ENCODE assay signal across 19 mouse cellular contexts in genomic region chr17:56930026-56930425, GRCm38 (mm10). TPM values are rescaled to one million over a fixed set of nuclear protein-coding genes. Genes with fewer than 3 reads are reported as not detected.
DNase-seq lines count a peak whose midpoint lies in the region; ATAC-seq and TF ChIP-seq lines count a peak whose summit lies in the region.
"Had no signal": no experiment of that assay in that cellular context is flagged by ENCODE, and none has a peak within 500 bp of the region (broad histone marks: within the 10 kb centered on the region; RNA-seq: fewer than 3 reads in every experiment).

No protein-coding gene starts in this region.

- 0 out of 2 replicates have a peak, but pooled peaks have one; percentile 18 for ATAC-seq in lung, postnatal 0 days
- 0 out of 2 replicates have a peak, but pooled peaks have one; percentile 47 for ATAC-seq in liver, embryonic 13.5 days (ENCODE audit: low read depth)
- peak; percentile 24; the same call in 1 of the 2 replicates for ATAC-seq in neutrophil, adult 5-6 weeks (ENCODE audit: extremely low read depth, insufficient number of reproducible peaks, low FRiP score, poor library complexity, severe bottlenecking)

- H3K36me3 ChIP-seq in lung, postnatal 0 days (ENCODE audit: insufficient read depth, low read length), result no peaks in the 10 kb centered on the region
- peaks cover 16% of the 10 kb centered on the region for H3K36me3 ChIP-seq in liver, embryonic 13.5 days
- H3K36me3 ChIP-seq in forebrain, embryonic 10.5 days (replicated peaks), result peaks cover 83% of the 10 kb centered on the region

- H3K4me3 ChIP-seq in lung, postnatal 0 days (ENCODE audit: low read depth, low read length), result no peak overlapping the region
- no peak overlapping the region for H3K4me3 ChIP-seq in liver, embryonic 13.5 days (replicated peaks)
- no peak overlapping the region for H3K4me3 ChIP-seq in forebrain, embryonic 10.5 days
- H3K4me3 ChIP-seq: heart, adult 2 months; lung, embryonic 15.5 days had no signal

- no peak overlapping the region for H3K4me2 ChIP-seq in lung, postnatal 0 days (replicated peaks; ENCODE audit: low read depth, low read length)
- H3K4me2 ChIP-seq in liver, embryonic 13.5 days, result no peak overlapping the region
- H3K4me2 ChIP-seq: lung, embryonic 15.5 days had no signal

- no peak overlapping the region for H3K27ac ChIP-seq in lung, postnatal 0 days (ENCODE audit: low read length)
- 0 out of 2 replicates have a peak overlapping the region, but pooled peaks have one; percentile 23 for H3K27ac ChIP-seq in liver, embryonic 13.5 days
- no peak overlapping the region for H3K27ac ChIP-seq in forebrain, embryonic 10.5 days
- H3K27ac ChIP-seq: heart, adult 2 months; lung, embryonic 15.5 days had no signal

- no peaks in the 10 kb centered on the region for H3K27me3 ChIP-seq in lung, postnatal 0 days (replicated peaks; ENCODE audit: insufficient read depth, low read length)
- no peaks in the 10 kb centered on the region for H3K27me3 ChIP-seq in liver, embryonic 13.5 days
- H3K27me3 ChIP-seq in forebrain, embryonic 10.5 days (ENCODE audit: poor library complexity, severe bottlenecking), result no peaks in the 10 kb centered on the region
- H3K27me3 ChIP-seq: lung, embryonic 15.5 days had no signal

- WGBS in lung, postnatal 0 days, result 53% methylated on average over 8 of the region's 8 CpGs
- 33% methylated on average over 8 of the region's 8 CpGs for WGBS in liver, embryonic 13.5 days (ENCODE audit: insufficient replicate concordance)
- 90% methylated on average over 8 of the region's 8 CpGs for WGBS in forebrain, embryonic 10.5 days

- no peaks in the 10 kb centered on the region for H3K9me3 ChIP-seq in lung, postnatal 0 days (ENCODE audit: low read length)
- no peaks in the 10 kb centered on the region for H3K9me3 ChIP-seq in liver, embryonic 13.5 days (replicated peaks)
- H3K9me3 ChIP-seq in forebrain, embryonic 10.5 days, result no peaks in the 10 kb centered on the region
- H3K9me3 ChIP-seq: G1E; lung, embryonic 15.5 days had no signal

- DNase-seq in adrenal gland, adult 8-10 months, result peak; percentile 27
- DNase-seq in adrenal gland, adult 18-20 months (ENCODE audit: low spot score in 2 of 2), result no peak
- DNase-seq in lung, postnatal 0 days (ENCODE audit: low spot score), result peak; percentile 22
- DNase-seq in lung, postnatal 14 days, result no peak
- no peak for DNase-seq in liver, embryonic 13.5 days
- DNase-seq in forebrain, embryonic 10.5 days (ENCODE audit: extremely low spot score, low spot score), result no peak
- no peak for DNase-seq in thymus, postnatal 0 days (ENCODE audit: low spot score)
- DNase-seq: cerebellum, postnatal 36 days; heart, adult 2 months; heart, postnatal 4 days; spleen, adult 18-20 months had no signal

- H3K4me1 ChIP-seq in lung, postnatal 0 days (ENCODE audit: insufficient read depth, low read depth, low read length), result peaks cover 3% of the 10 kb centered on the region; the same call in 1 of the 2 replicates
- peaks cover 73% of the 10 kb centered on the region for H3K4me1 ChIP-seq in liver, embryonic 13.5 days (replicated peaks)
- H3K4me1 ChIP-seq in forebrain, embryonic 10.5 days, result peaks cover 45% of the 10 kb centered on the region

- no peak for TF ChIP-seq CTCF in lung, postnatal 0 days (IDR thresholded peaks at IDR 0.05)

- TF ChIP-seq EP300 in lung, postnatal 0 days (IDR thresholded peaks at IDR 0.05), result no peak

- no peak overlapping the region for H3K9ac ChIP-seq in lung, postnatal 0 days (replicated peaks; ENCODE audit: low read depth)
- H3K9ac ChIP-seq in liver, embryonic 13.5 days, result peak overlapping the region; percentile 17; the same call in 1 of the 2 replicates
- H3K9ac ChIP-seq: lung, embryonic 15.5 days had no signal

RNA-seq across cellular contexts. Expression of gene Mllt1, which starts 5.2 kb away (rescaled TPM):
- 10 to 100 TPM; 29.0 to 38.7 (median 36.0) TPM for total RNA-seq in adrenal gland, adult 8-10 months (2022)
- total RNA-seq in adrenal gland, adult 18-20 months (2021), result 10 to 100 TPM; 31.1 to 32.4 TPM
- 17.7 TPM in 2 replicates for polyA plus RNA-seq in lung, postnatal 0 days (2015; fragmentation: Nextera tagmentation; extraction: Ambion mirVana)
- 11.0 and 12.1 TPM in 2 replicates for polyA plus RNA-seq in liver, embryonic 13.5 days (2015; fragmentation: Nextera tagmentation; extraction: Ambion mirVana)
- 13.0 and 13.8 TPM in 2 replicates for total RNA-seq in neutrophil, adult 5-6 weeks (2017)
- polyA plus RNA-seq in forebrain, embryonic 10.5 days (2016; fragmentation: Nextera tagmentation; extraction: Ambion mirVana), result 72.7 and 74.6 TPM in 2 replicates
- polyA plus RNA-seq in thymus, postnatal 0 days (2015; fragmentation: Nextera tagmentation; extraction: Ambion mirVana), result 24.2 and 26.6 TPM in 2 replicates

RNA-seq across cellular contexts. Expression of gene Acer1, which starts 51.9 kb away (rescaled TPM):
- total RNA-seq in adrenal gland, adult 8-10 months (2022), result under 1 TPM in 2 of 4 experiments, not detected in 2; 0.20 to 0.24 TPM
- under 1 TPM in 1 of 2 experiments, not detected in 1; 0.13 TPM for total RNA-seq in adrenal gland, adult 18-20 months (2021)
- not detected in 2 replicates for polyA plus RNA-seq in lung, postnatal 0 days (2015; fragmentation: Nextera tagmentation; extraction: Ambion mirVana)
- not detected in 2 replicates for polyA plus RNA-seq in liver, embryonic 13.5 days (2015; fragmentation: Nextera tagmentation; extraction: Ambion mirVana)
- not detected in 2 replicates for total RNA-seq in neutrophil, adult 5-6 weeks (2017)
- polyA plus RNA-seq in forebrain, embryonic 10.5 days (2016; fragmentation: Nextera tagmentation; extraction: Ambion mirVana), result not detected in 2 replicates
- polyA plus RNA-seq in thymus, postnatal 0 days (2015; fragmentation: Nextera tagmentation; extraction: Ambion mirVana), result not detected in 2 replicates
- total RNA-seq: G1E; heart, adult 2 months; heart, postnatal 4 days; left cerebral cortex, postnatal 14 days had no signal
- polyA plus RNA-seq: embryonic facial prominence, embryonic 11.5 days; G1E; heart, adult 2 months; kidney, embryonic 14.5 days; lung, embryonic 15.5 days; neural tube, embryonic 14.5 days had no signal

RNA-seq across cellular contexts. Expression of gene 1700061G19Rik, which starts 54.7 kb away (rescaled TPM):
- 1 to 10 TPM in 3 of 4 experiments, under 1 TPM in 1; 0.34 to 1.7 (median 1.3) TPM for total RNA-seq in adrenal gland, adult 8-10 months (2022)
- 1 to 10 TPM in 1 of 2 experiments, under 1 TPM in 1; 0.83 to 2.9 TPM for total RNA-seq in adrenal gland, adult 18-20 months (2021)
- 0.15 and 0.23 TPM in 2 replicates for polyA plus RNA-seq in lung, postnatal 0 days (2015; fragmentation: Nextera tagmentation; extraction: Ambion mirVana)
- 0.03 and 0.08 TPM in 2 replicates for polyA plus RNA-seq in liver, embryonic 13.5 days (2015; fragmentation: Nextera tagmentation; extraction: Ambion mirVana)
- total RNA-seq in neutrophil, adult 5-6 weeks (2017), result not detected in 2 replicates
- polyA plus RNA-seq in forebrain, embryonic 10.5 days (2016; fragmentation: Nextera tagmentation; extraction: Ambion mirVana), result 0.26 and 0.46 TPM in 2 replicates
- 0.21 and 0.26 TPM in 2 replicates for polyA plus RNA-seq in thymus, postnatal 0 days (2015; fragmentation: Nextera tagmentation; extraction: Ambion mirVana)
- total RNA-seq: heart, adult 2 months had no signal
- polyA plus RNA-seq: G1E had no signal

RNA-seq across cellular contexts. Expression of gene Acsbg2, which starts 55.8 kb away (rescaled TPM):
- under 1 TPM in 3 of 4 experiments, not detected in 1; 0.22 to 0.40 (median 0.23) TPM for total RNA-seq in adrenal gland, adult 8-10 months (2022)
- total RNA-seq in adrenal gland, adult 18-20 months (2021), result under 1 TPM in 1 of 2 experiments, not detected in 1; 0.27 TPM
- not detected in 2 replicates for polyA plus RNA-seq in lung, postnatal 0 days (2015; fragmentation: Nextera tagmentation; extraction: Ambion mirVana)
- polyA plus RNA-seq in liver, embryonic 13.5 days (2015; fragmentation: Nextera tagmentation; extraction: Ambion mirVana), result not detected in 2 replicates
- total RNA-seq in neutrophil, adult 5-6 weeks (2017), result not detected in 2 replicates
- not detected in 2 replicates for polyA plus RNA-seq in forebrain, embryonic 10.5 days (2016; fragmentation: Nextera tagmentation; extraction: Ambion mirVana)
- polyA plus RNA-seq in thymus, postnatal 0 days (2015; fragmentation: Nextera tagmentation; extraction: Ambion mirVana), result not detected in 2 replicates
- total RNA-seq: heart, adult 2 months; heart, postnatal 4 days; left cerebral cortex, postnatal 14 days had no signal
- polyA plus RNA-seq: embryonic facial prominence, embryonic 11.5 days; G1E; kidney, embryonic 14.5 days; lung, embryonic 15.5 days; neural tube, embryonic 14.5 days; stomach, embryonic 16.5 days had no signal

Comparison
In these comparisons a context has a peak if more than half of its experiments do, and no peak if none do; other contexts are left out.
1. DNase-seq: peak in adrenal gland, adult 8-10 months (single experiment) and lung, postnatal 0 days (single experiment); none in adrenal gland, adult 18-20 months (0 of 2), lung, postnatal 14 days (single experiment), liver, embryonic 13.5 days (single experiment), forebrain, embryonic 10.5 days (single experiment) and thymus, postnatal 0 days (single experiment).
2. Peak in every context shown above with its lines, with median percentiles within 50 percentile points of each other: ATAC-seq.